Mouse (Mus musculus) spleen, postnatal 36 days (tissue): ENCODE results near the gene Rnf149.

ENCODE experiments used
- DNase-seq, 2 experiments: peaks; one replicate each; pipeline ENCODE4 v3.0.0; 2022; ENCODE audit warnings: low spot score in 2 of 2, mixed read lengths in 1 of 2

The Rnf149 gene

DNA sequence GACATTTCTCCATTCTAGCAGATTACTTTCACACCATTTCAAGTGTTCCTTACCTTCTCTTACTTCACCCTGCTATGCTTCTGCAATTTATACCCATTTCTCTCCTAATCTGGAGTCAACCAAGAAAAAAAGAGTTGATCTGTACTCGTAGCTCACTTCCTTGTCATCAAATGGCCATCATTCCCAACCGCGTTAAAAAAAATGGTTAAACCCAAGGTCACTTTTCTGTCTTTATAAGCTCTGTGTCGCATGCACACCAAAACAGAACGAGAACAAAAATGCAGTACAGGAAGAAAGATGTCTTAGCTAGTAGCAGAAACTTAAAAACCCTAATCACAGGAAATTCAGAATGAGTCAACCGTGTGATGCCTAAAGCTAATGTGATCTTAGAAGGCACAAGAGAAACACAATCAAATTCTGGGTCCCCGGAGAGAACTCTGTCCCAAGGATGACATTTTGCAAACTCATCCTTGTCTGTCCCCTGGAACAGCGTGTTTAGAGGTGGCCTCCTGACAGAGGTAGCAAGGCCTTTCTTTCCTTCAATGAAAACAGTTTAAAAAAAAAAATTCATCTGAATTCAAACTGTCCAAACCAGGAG lies 1.3 kb downstream of the Rnf149 start:
- DNase-seq = no peak

DNA sequence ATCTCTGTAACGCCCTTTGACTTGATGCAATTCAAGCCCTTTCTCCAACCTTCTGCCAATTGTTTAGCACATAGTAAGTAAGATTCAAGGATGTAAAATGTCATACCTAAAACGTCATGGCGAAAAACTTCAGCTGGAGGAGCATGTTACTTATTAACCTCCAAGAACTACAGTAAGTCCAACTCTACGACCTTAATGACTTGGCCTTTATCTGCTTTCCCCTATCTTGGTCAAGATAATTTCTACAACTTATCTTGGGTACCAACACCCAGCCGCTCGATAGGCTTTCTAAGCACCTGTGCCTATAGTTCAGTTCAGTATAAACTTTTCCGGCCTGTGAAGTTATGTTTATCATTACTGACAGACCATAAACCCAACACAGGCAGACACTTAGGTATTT lies 3.3 kb downstream of the Rnf149 start:
- no peak for DNase-seq

DNA sequence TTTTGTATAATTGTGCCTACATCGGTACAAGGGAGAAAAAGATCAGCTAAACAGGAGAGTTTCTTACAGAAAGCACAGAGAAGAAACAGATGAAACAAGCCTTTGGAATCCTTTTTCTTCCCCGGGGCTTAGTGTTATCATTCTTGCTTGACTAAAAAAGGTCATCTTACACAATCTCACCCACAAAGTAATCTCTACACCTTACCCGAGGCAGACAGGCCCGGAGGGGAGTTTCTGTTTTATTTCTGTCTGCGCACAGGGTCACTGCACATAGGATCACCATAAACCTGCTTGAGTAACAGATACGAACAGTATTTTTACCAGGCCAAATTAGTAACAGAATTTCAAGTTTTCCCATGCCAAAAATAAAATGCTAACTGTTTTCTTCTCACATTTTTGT lies 5.6 kb downstream of the Rnf149 start:
- DNase-seq = no peak

DNA sequence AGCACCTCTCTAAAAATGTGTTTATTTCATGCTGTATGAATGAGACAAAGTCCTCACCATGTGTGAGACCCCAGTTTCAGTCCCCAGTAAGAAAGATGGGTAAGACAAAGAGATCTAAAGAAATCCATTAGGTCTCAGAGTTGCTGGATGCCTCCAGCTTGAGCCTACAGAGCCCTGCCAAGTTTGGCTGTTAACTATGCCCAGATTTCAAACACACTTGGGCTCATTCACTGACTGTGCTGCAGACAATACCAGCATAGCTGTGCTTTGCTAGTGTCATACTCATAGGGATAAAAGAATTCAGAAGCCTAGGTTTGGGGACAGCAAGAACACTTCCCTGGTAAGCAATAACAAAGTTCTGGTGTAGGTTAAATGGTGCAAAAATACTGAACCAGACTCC lies 9.1 kb downstream of the Rnf149 start:
- no peak for DNase-seq

DNA sequence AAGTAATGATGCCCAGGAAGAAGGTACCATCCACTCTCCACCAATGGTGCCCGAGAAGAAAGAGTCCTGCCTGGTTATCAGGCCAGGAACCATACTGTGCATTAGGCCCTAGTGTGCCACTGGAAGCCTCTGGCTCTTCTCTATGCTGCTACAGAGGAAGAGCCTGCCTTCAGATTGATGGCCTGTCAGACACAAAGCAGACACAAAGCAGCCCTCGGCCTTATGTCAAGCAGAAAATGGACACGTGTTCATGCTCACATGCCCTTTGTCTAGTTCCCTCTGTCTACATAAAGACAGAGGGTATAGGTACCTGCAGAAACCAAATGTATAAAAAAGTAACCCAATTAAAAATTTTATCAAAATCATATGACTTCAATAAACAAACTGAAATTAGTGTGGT lies 12.6 kb downstream of the Rnf149 start:
- no peak for DNase-seq

DNA sequence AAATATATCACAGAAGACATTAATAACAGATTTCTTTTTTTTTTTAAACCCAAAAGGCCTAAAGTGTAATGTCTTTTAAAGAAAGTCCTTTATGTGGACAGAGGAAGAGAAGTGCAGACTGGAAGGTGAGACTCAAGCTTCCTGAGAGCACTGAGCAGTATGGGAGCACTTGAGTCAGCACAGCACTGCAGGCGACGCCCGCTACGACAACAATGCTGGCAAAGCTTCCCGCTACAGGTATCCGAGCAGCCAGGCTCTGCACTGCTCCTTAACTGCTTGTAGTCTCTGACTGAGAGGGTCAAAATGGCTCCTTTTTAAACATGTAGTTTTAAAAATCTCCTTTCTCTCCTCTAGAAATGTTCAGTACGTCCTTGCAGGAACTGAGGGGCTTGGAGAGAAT lies 14.0 kb downstream of the Rnf149 start:
- no peak for DNase-seq

DNA sequence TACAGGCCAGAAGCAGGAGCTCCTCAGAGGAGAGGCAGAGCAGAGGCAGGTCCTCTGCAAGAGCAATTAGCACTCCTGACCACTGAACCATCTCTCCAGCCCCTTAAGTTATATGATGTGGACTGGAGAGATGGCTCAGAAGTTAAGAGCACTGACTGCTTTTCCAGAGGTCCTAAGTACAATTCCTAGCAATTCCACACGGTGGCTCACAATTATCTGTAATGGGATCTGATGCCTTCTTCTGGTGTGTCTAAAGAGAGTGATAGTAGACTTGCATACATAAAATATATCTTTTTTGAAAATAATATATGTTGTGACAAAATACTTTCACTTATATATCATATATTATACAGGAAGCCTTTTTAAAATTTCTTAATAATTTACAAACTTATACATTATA lies 15.3 kb downstream of the Rnf149 start:
- no peak for DNase-seq

DNA sequence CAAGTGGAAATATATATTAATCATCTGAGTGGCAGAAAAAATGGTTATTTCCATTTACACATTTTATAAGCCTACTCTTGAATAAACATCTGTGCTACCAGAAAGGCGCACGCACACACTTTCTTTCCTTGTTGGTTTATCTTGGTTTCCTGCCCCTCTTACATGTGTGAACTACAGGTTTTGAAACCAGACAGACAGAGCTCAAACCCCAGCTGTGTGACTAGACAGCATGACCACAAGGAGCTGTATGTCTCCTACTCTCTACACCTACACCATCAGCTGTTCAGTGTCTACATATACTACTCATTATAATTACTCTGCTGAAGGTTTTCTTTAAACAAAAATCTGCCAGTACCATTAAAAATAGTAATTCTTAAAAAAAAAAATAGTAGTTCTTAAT lies 18.2 kb downstream of the Rnf149 start:
- DNase-seq = no peak

DNA sequence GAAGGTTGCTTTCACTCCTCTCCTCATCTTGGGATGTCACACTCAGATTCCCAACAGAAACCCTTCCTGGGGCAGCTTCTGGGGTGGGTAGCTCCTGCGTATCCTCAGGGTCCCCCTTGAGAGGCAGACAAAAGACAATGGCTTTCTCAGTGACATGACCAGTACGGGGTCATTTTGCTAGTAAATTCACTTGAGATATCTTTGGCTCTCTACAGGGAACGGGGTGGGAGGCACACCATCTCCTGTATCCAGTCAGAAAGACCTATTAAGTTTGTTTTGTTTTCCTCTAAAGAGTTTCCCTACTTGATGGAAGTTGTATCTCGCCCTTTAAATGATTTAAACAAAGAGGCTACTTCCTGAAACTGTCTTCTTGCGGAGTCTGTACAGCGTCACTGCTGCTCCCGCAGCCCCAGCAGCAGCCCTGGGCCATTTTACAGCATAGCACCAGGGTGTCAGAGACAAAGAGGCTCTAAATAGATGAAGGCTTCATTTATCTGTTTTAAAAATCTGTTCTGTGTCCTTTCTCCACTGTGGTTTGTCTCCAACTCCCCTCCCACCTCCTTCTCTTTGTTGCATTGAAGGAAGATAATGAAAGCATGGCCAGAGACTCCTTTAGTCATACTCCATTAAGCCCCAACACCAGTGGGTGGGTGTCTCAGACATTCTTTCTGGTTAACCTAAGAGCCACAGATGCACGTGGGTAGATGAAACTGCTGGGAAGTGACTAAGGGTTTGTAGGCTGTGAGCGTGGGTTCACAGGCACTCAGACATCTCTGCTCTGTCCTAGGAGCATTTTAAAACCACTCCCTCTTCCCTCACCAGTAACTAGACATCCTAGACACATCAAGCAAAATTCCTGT lies 21.4 kb downstream of the Rnf149 start:
- no peak for DNase-seq

DNA sequence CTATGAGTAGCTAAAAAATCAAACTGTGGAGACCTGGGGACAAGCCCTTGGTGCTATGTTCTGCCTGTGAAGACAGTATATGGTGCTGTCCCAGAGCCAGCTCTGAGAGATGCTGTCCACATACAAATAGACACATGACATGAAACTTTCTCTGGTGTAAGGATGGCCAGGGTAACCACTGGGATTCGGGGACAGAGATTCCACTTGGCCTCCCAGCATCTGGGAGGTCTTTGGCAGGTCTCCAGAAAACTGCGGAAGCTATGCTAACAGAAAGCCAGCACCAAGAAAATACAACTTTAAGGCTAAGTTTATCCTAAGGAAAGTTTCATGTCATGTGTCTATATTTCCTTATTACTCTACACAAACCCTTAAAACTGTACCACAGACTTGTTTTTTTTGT lies 27.4 kb downstream of the Rnf149 start:
- DNase-seq = no peak

DNA sequence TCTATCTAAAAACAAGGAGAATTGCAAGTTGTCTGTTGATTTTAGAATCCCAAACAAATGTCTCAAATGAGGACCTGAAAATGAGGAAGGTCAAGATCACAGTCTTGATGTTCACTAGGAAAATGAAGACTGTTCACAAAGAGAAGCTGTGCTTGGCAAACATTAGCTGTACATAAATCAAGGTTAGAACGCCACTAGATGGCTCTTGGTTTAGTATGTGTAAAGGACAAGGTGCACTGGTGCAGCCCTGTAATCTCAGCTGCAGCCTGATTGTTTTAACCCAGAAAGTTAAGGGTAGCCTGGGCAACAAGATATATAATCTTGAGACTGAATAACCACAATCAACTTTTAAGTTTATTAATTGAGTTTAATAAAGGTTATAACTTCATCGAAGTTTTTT lies 30.0 kb downstream of the Rnf149 start:
- DNase-seq = no peak

DNA sequence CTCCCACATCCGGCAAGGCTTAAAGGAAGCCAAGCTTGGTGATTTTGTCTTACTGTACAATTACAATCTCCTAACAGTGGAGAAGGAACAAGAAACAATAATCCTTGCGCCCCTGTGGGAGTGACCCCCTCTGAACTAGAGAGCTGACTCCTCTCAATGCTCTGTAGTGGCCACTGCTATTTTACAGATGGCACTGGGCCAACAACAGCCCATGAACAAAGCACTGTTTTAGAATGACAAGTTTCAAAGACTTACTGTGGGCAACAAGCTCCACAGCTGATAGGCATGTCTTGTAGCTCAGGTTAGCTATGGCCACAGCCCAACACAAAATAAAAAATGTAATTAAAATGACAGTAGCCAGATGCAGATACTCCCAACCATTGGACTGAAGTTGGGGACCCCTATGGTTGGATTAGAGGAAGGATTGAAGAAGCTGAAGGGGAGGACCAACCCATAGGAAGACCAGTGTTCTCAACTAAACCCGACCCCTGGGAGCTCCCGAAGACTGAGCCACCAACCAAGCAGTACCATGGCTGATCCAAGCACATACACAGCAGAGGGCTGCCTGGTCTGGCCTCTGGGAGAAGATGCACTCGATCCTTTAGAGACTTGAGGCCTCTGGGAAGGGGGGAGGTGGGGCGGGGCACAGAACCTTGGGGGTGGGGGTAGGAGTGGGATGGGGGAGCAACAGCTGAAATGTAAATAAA lies 30.9 kb downstream of the Rnf149 start:
- DNase-seq = no peak

DNA sequence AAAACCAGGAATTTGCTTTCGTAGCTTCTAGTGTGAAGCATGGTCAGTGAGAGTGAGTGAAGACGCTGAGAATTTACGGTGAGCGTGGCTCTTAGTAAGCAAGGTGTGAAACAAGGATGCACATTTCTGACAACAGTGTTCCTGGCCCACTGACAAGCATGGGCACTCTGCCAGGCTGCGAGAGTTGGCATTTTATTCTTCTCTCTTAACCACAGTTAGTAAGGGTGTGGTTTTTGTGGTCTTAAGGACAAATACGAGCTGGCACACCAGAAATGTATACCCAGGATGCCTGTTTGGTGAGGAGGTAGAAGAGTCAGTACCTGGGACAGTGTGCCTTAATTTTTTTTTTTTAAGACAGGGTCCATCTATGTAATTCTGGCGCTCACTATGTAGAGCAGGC lies 31.6 kb downstream of the Rnf149 start:
- DNase-seq = peak in 1 of 2 experiments; percentile 22

DNA sequence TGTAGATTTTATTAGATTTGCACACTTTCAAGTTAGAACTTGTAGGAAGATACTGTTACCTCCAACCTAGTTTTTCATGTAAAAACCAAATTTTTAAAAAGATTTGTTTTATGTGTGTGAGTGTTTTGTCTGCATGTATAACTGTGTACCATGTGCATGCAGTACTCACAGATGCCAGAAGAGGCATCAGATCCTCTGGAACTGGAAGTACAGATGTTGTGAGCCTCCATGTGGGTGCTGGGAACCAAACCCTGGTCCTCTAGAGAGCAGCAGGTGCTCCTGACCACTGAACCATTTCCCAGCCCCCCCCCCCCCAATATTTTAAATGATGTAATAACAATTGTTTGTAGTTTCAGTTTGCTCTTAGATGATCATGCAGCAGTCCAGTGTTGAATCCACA lies 36.6 kb downstream of the Rnf149 start:
- no peak for DNase-seq

DNA sequence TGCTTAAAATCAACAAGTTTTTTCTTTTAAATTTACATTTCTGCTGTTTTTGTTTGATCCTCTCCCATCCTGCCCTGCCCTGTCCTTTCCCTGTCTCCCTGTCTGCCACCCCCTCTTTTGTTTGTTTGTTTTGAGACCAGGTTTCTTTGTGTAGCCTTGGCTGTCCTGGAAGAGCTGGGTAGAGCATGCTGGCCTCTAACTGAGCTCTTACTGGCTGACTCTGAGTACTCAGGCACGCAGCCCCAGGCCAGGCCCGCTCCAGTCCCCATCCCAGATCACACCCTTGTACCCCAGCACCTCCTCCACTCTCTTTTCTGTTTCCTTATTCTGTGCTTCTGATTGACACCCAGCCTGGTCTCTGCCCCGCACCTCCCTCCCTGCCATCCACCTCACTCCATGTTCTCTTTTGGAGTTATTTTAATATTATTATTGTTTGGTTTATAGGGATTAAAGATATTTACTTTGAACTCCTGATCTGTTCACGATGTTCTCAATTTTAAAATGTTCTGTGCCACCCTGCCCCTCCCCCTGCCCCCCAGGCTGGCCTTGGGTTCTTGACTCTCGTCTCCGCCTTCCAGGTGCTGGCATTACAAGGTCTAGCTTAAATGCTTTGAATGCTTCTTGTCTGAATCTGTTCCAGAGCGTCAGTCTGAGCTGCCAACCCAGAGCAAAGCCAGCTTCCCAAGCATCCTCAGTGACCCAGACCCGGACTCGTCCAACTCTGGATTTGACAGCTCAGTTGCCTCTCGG lies 39.4 kb downstream of the Rnf149 start:
- DNase-seq = no peak

DNA sequence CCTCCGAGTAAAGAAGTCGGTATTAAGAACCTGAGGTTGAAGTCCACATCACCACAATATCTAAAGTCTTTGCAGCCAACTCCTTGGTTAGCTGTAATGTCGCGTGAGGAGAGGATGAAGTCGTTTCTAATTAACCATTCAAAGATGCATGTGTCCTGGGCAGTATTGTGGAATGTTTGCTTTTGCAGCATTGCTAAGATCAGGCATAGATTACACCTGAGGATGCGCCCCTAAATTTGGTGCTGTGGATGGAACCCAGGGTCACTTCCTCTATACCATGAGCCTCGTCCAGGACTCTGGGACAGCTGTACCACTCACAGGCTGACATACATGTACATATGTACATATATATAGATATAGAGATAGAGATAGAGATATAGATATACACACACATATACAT lies 40.5 kb downstream of the Rnf149 start:
- DNase-seq = no peak

DNA sequence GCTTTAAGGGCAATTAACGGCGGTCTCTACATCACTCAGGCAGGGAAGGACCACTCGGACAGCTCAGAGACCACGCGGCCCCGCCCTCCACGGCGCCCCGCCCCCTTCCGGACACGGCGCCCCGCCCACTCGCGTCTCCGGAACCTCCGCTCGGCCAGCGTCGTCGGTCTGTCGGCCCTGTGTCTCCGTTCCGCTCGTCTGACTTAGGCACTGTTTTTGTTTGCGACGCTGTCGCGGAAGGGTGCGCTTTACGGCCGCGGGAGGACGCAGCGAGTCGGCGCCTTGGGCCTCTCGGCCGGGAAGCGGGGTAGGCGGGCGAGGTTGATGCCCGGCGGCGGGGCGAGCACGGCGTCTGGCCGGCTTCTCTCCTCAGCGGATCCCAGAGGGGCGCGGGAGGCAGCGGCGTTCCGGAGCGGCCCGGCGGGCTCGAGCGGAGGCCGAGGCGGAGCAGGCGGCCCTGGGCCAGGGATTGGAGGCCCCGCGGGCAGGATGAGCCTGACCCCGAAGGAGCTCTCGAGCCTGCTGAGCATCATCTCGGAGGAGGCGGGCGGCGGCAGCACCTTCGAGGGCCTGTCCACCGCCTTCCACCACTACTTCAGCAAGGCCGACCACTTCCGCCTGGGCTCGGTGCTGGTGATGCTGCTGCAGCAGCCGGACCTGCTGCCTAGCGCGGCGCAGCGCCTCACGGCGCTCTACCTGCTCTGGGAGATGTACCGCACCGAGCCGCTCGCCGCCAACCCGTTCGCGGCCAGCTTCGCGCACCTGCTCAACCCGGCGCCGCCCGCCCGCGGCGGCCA lies 41.5 kb downstream of the Rnf149 start:
- DNase-seq = peak; percentile 96 to 97

DNA sequence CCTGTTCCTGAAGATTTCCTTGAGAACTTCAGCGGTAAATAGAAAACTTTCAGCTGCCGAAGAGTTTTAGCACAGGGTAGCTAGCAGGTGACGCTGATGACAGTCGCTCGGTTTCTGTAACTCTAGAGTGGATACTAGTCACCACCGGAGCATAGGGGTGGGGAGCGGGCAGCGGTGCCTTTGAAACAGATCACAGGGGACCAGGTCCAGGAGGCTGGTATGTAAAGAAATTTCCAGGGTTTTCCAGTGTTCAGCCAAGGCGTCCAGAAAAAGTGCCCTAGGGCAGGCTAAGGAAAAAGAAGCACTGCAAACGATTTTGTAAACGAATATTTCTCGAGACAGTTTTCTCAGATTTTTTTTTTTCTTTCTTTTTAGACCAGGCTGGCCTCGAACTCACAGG lies 42.4 kb downstream of the Rnf149 start, which contains the start of gene Cnot11:
TSS of gene Cnot11 (plus strand) at position 162 of the 400 bp plus-strand sequence.
- no peak for DNase-seq

DNA sequence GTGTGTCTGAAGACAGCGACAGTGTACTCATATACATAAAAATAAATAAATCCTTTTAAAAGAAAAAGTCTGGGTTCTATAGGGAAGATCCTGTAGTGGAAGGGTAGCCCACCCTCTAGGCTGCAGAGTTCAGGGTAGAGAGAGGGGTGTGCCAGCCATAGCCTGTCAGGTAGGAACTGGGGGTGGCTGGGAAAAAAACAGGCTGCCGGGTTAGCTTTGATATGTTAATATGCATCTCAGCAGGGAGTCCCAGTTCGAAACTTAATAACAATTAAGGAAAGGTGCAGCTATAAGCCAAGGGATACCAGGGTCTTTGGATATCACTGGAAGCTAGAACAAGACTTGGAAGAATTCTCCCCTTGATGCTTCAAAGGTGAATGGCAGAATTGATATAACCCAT lies 43.3 kb downstream of the Rnf149 start:
- DNase-seq = no peak

DNA sequence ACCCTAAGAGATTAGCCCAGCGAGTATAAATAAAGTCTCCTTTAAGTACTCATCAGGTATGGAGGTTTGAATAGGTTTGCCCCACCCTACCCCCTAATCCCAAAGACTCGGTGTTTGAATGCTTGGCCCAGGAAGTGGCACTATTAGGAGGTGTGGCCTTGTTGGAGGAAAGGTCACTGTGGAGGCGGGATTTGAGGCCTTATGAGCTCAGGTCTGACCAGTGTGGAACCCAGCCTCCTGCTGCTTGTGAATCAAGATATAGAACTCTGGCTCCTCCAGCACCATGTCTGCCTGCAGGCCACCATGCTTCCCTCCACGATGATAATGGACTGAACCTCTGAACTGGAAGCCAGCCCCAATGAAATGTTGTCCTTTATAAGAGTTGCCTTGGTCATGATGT lies 46.2 kb downstream of the Rnf149 start:
- DNase-seq = no peak

DNA sequence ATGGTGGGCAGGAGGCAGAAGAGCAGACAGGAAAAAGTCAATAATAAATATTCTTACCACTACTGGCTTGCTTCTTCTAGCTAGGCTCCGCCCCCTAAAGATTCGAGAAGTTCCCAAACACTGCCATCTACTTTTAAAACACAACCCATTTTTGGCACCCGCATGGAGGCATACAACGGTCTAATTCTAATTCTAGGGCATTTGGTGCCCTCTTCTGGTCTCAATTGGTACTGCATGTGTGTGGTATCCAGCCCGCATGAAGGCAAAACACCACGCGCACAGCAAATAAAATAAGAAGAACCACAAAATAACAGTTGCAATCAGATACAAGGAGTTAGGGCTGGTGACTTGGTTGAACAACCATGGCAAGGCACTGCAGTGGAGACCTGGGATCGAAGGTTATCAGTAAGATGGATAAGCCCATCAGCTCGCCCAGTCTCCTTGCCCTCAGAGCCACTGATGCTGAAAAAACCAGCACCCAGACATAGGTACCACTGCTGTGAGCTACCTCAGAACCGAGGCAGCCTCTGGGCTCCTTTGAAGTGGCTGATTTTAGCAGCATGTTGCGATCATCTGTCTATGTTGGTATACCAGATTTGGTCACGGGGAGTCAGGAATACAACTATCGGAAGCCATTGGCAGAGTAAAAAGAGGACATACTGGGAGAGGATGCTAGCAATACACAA lies 46.8 kb downstream of the Rnf149 start:
- peak; percentile 45 to 69 for DNase-seq
